Mouse (Mus musculus): ENCODE data around the gene Tmem218. TPM values are rescaled to one million over a fixed set of nuclear protein-coding genes. Genes with fewer than 3 reads are reported as not detected.

Tmem218 gene
- polyA plus RNA-seq, 1 experiment from 2014 or later, result 9.9 TPM

GRCm38 (mm10) chr9:37181596-37181995 lies 26.4 kb upstream of the Tmem218 start:
- ATAC-seq (replicated peaks; ENCODE audit: low FRiP score, low TSS enrichment, low read depth) (no peak), DNase-seq (ENCODE audit: low spot score) (no peak)
- H3K4me1 ChIP-seq (replicated peaks; ENCODE audit: control insufficient read depth, insufficient read depth, low read length), result no peaks in the 10 kb centered on the region
- H3K9me3 ChIP-seq (ENCODE audit: control insufficient read depth, low read length), result no peaks in the 10 kb centered on the region
- no peak overlapping the region for H3K4me2 ChIP-seq (ENCODE audit: low read length)
- no peaks in the 10 kb centered on the region for H3K36me3 ChIP-seq (ENCODE audit: control insufficient read depth, insufficient read depth, low read length)
- H3K4me3 ChIP-seq (ENCODE audit: low read depth, low read length), result no peak overlapping the region
- H3K27ac ChIP-seq (ENCODE audit: low read depth), result no peak overlapping the region
- H3K9ac ChIP-seq (ENCODE audit: low read length), result no peak overlapping the region
- no peaks in the 10 kb centered on the region; the same call in 1 of the 2 replicates for H3K27me3 ChIP-seq (replicated peaks; ENCODE audit: control insufficient read depth, insufficient read depth, low read length)
- WGBS, result 77% methylated on average over 5 of the region's 5 CpGs

DNA sequence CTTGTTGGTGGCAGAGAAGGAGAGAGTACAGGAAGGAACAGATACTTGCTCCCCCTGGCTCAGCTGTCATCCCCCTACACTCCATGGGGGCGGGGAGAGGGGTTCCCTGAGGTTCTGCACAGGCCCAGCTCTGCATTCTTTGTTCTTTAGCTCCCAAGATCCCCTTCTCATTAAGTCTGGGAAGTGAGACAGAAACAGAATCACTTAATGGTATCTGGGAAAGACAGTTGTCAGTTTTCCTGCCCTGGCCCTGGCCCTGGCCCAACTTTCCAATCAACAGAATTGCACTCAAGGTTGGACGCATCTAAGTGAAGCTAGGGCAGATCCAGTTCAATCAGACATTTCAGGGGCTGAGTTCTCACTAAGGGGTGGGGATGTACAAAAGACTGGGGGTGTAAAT lies 24.8 kb upstream of the Tmem218 start:
- no peak overlapping the region for H3K4me3 ChIP-seq (ENCODE audit: low read depth, low read length)
- no peak overlapping the region for H3K9ac ChIP-seq (ENCODE audit: low read length)
- no peak overlapping the region for H3K27ac ChIP-seq (ENCODE audit: low read depth)
- DNase-seq (ENCODE audit: low spot score), result no peak
- H3K27me3 ChIP-seq (replicated peaks; ENCODE audit: control insufficient read depth, insufficient read depth, low read length), result no peaks in the 10 kb centered on the region
- H3K4me1 ChIP-seq (replicated peaks; ENCODE audit: control insufficient read depth, insufficient read depth, low read length), result no peaks in the 10 kb centered on the region
- H3K9me3 ChIP-seq (ENCODE audit: control insufficient read depth, low read length), result no peaks in the 10 kb centered on the region
- no peaks in the 10 kb centered on the region for H3K36me3 ChIP-seq (ENCODE audit: control insufficient read depth, insufficient read depth, low read length)
- no peak overlapping the region for H3K4me2 ChIP-seq (ENCODE audit: low read length)
- no peak for ATAC-seq (replicated peaks; ENCODE audit: low FRiP score, low TSS enrichment, low read depth)
- WGBS, result 73% methylated on average over 2 of the region's 2 CpGs

GRCm38 (mm10) chr9:37187407-37187806 lies 20.6 kb upstream of the Tmem218 start:
- WGBS, result 86% methylated on average over 5 of the region's 5 CpGs

DNA sequence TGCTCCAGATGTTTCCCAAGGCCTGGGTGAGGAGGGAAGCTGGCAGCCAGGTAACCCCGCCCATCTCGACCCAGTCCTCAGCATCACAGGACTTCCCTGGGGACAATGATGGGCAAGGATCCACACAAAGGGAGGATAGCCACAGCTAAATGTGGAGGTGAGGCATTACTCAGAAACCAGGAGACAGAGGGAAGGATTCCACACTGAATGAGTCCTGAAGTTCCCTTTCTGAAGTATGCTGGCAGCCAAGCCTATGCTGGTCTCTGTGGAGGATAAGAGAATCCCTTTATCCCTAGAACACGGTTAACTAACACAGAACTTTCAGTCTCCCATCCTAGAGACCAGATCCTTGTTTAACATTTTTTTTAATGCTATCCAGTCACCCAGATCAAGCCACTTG lies 20.0 kb upstream of the Tmem218 start:
- Histone ChIP-seq H3K9ac (ENCODE audit: low read length) (no peak overlapping the region), H3K9me3 (ENCODE audit: control insufficient read depth, low read length) (no peaks in the 10 kb centered on the region), H3K27ac (ENCODE audit: low read depth) (no peak overlapping the region), H3K4me1 (replicated peaks; ENCODE audit: control insufficient read depth, insufficient read depth, low read length) (no peaks in the 10 kb centered on the region), H3K4me2 (ENCODE audit: low read length) (no peak overlapping the region), H3K27me3 (replicated peaks; ENCODE audit: control insufficient read depth, insufficient read depth, low read length) (no peaks in the 10 kb centered on the region), H3K4me3 (ENCODE audit: low read depth, low read length) (no peak overlapping the region), H3K36me3 (ENCODE audit: control insufficient read depth, insufficient read depth, low read length) (no peaks in the 10 kb centered on the region)
- DNase-seq (ENCODE audit: low spot score) (no peak), ATAC-seq (replicated peaks; ENCODE audit: low FRiP score, low TSS enrichment, low read depth) (no peak)
- 87% methylated on average over 3 of the region's 3 CpGs for WGBS

More at GRCm38 (mm10) chr9:37187407-37187806, 20.6 kb upstream of the Tmem218 start:
- no peaks in the 10 kb centered on the region for H3K4me1 ChIP-seq (replicated peaks; ENCODE audit: control insufficient read depth, insufficient read depth, low read length)
- H3K9me3 ChIP-seq (ENCODE audit: control insufficient read depth, low read length), result no peaks in the 10 kb centered on the region
- no peak overlapping the region for H3K4me2 ChIP-seq (ENCODE audit: low read length)
- H3K27ac ChIP-seq (ENCODE audit: low read depth), result no peak overlapping the region
- no peak overlapping the region for H3K4me3 ChIP-seq (ENCODE audit: low read depth, low read length)
- no peak overlapping the region for H3K9ac ChIP-seq (ENCODE audit: low read length)
- ATAC-seq (replicated peaks; ENCODE audit: low FRiP score, low TSS enrichment, low read depth), result no peak
- no peak for DNase-seq (ENCODE audit: low spot score)
- no peaks in the 10 kb centered on the region for H3K36me3 ChIP-seq (ENCODE audit: control insufficient read depth, insufficient read depth, low read length)
- H3K27me3 ChIP-seq (replicated peaks; ENCODE audit: control insufficient read depth, insufficient read depth, low read length), result no peaks in the 10 kb centered on the region

DNA sequence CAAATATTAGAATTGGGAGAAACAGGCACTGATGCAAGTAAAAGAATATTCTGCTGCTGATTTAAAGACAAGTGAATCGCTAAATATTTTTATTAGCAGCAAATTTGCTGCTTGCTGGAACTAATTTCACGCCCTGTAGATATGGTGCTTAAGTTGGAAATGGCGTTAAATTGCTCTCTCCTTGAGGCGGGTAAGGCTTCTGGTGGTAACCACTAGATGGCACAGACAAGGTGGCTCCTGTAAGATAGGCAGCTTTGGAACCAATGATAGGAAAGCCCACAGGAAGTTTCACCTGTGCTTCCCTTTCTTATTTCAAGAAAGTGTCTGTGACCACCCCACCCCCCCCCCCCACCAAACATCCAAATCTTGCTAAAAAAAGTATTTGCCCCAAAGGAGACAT lies 11.0 kb upstream of the Tmem218 start:
- Histone ChIP-seq H3K9me3 (ENCODE audit: control insufficient read depth, low read length) (no peaks in the 10 kb centered on the region), H3K27me3 (replicated peaks; ENCODE audit: control insufficient read depth, insufficient read depth, low read length) (no peaks in the 10 kb centered on the region), H3K4me1 (replicated peaks; ENCODE audit: control insufficient read depth, insufficient read depth, low read length) (no peaks in the 10 kb centered on the region), H3K4me3 (ENCODE audit: low read depth, low read length) (no peak overlapping the region), H3K36me3 (ENCODE audit: control insufficient read depth, insufficient read depth, low read length) (no peaks in the 10 kb centered on the region), H3K4me2 (ENCODE audit: low read length) (no peak overlapping the region), H3K9ac (ENCODE audit: low read length) (no peak overlapping the region), H3K27ac (ENCODE audit: low read depth) (no peak overlapping the region)
- WGBS, result 78% methylated on average over 4 of the region's 4 CpGs
- ATAC-seq (replicated peaks; ENCODE audit: low FRiP score, low TSS enrichment, low read depth) (no peak), DNase-seq (ENCODE audit: low spot score) (no peak)

DNA sequence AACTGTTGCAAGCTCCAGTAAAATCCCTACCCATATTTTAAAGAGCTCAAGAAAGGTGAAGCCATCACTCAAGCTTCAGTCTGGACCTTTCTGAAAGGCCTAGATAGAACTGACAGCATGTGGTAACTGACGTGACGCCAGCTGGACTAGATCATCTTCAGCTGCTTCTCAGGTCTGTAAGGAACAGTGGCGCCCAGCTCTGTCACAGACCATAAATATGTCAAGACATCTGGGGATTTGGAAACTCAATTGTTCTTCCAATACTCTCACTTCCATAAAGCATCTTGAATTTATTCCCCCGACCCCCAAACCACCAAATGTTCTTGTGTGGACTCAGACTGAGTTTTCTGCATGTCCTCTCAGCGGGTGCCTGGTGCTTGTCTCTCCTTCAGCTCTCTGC lies 7.6 kb upstream of the Tmem218 start:
- Histone ChIP-seq H3K36me3 (ENCODE audit: control insufficient read depth, insufficient read depth, low read length) (no peaks in the 10 kb centered on the region), H3K4me2 (ENCODE audit: low read length) (no peak overlapping the region), H3K9ac (ENCODE audit: low read length) (no peak overlapping the region), H3K4me1 (replicated peaks; ENCODE audit: control insufficient read depth, insufficient read depth, low read length) (0 out of 2 replicates have a peak, but pooled peaks cover 4% of the 10 kb centered on the region), H3K27ac (ENCODE audit: low read depth) (no peak overlapping the region), H3K4me3 (ENCODE audit: low read depth, low read length) (no peak overlapping the region), H3K27me3 (replicated peaks; ENCODE audit: control insufficient read depth, insufficient read depth, low read length) (no peaks in the 10 kb centered on the region), H3K9me3 (ENCODE audit: control insufficient read depth, low read length) (no peaks in the 10 kb centered on the region)
- no peak for DNase-seq (ENCODE audit: low spot score)
- 74% methylated on average over 5 of the region's 5 CpGs for WGBS
- ATAC-seq (replicated peaks; ENCODE audit: low FRiP score, low TSS enrichment, low read depth), result no peak

GRCm38 (mm10) chr9:37203884-37204283 lies 4.1 kb upstream of the Tmem218 start:
- H3K27me3 ChIP-seq (replicated peaks; ENCODE audit: control insufficient read depth, insufficient read depth, low read length), result no peaks in the 10 kb centered on the region
- peaks cover 11% of the 10 kb centered on the region; the same call in 1 of the 2 replicates for H3K4me1 ChIP-seq (replicated peaks; ENCODE audit: control insufficient read depth, insufficient read depth, low read length)
- DNase-seq (ENCODE audit: low spot score) (no peak), ATAC-seq (replicated peaks; ENCODE audit: low FRiP score, low TSS enrichment, low read depth) (no peak)
- no peak overlapping the region for H3K27ac ChIP-seq (ENCODE audit: low read depth)
- H3K4me2 ChIP-seq (ENCODE audit: low read length), result no peak overlapping the region
- no peak overlapping the region for H3K4me3 ChIP-seq (ENCODE audit: low read depth, low read length)
- WGBS, result 49% methylated on average over 5 of the region's 5 CpGs
- no peak overlapping the region for H3K9ac ChIP-seq (ENCODE audit: low read length)
- H3K36me3 ChIP-seq (ENCODE audit: control insufficient read depth, insufficient read depth, low read length), result no peaks in the 10 kb centered on the region
- no peaks in the 10 kb centered on the region for H3K9me3 ChIP-seq (ENCODE audit: control insufficient read depth, low read length)

GRCm38 (mm10) chr9:37213060-37213738 lies 5.2 kb downstream of the Tmem218 start:
- Histone ChIP-seq H3K9ac (ENCODE audit: low read length) (no peak overlapping the region), H3K27ac (ENCODE audit: low read depth) (no peak overlapping the region), H3K27me3 (replicated peaks; ENCODE audit: control insufficient read depth, insufficient read depth, low read length) (no peaks in the 10 kb centered on the region), H3K9me3 (ENCODE audit: control insufficient read depth, low read length) (no peaks in the 10 kb centered on the region), H3K4me2 (ENCODE audit: low read length) (no peak overlapping the region), H3K36me3 (ENCODE audit: control insufficient read depth, insufficient read depth, low read length) (no peaks in the 10 kb centered on the region), H3K4me3 (ENCODE audit: low read depth, low read length) (no peak overlapping the region), H3K4me1 (replicated peaks; ENCODE audit: control insufficient read depth, insufficient read depth, low read length) (peaks cover 5% of the 10 kb centered on the region; the same call in 1 of the 2 replicates)
- ATAC-seq (replicated peaks; ENCODE audit: low FRiP score, low TSS enrichment, low read depth) (no peak), DNase-seq (ENCODE audit: low spot score) (no peak)
- 85% methylated on average over 13 of the region's 13 CpGs for WGBS

All from intestine, embryonic 14.5 days (tissue).